Mouse (Mus musculus) G1E (cell line): ENCODE results near the gene Kif22. TPM values are rescaled to one million over a fixed set of nuclear protein-coding genes. Genes with fewer than 3 reads are reported as not detected.
A peak's percentile ranks its signal among the peaks of the same experiment; 100 is the strongest.

Source experiments
- ATAC-seq: 2 replicates; pipeline ENCODE4 v1.8.0; 2016; ENCODE audit warnings: mild to moderate bottlenecking; ENCODE audit not compliant: insufficient number of reproducible peaks, poor library complexity, low FRiP score, severe bottlenecking; ENCODE audit errors: extremely low read depth
- DNase-seq: peaks from one replicate; pipeline ENCODE4 v3.0.0; 2012; ENCODE audit warnings: low spot score
- H3K27me3 ChIP-seq: 2 replicates; pipeline ENCODE4 v1.6.1; 2012; ENCODE audit warnings: mild to moderate bottlenecking, low read length, inconsistent platforms; ENCODE audit not compliant: insufficient read depth
- H3K36me3 ChIP-seq: replicated peaks from 2 replicates; pipeline ENCODE3; 2012; ENCODE audit warnings: mild to moderate bottlenecking, inconsistent platforms
- H3K4me1 ChIP-seq: 2 replicates; pipeline ENCODE4 v1.6.1; 2012; ENCODE audit warnings: low read depth, low read length, inconsistent platforms, mixed read lengths; ENCODE audit not compliant: insufficient read depth
- H3K4me3 ChIP-seq: 2 replicates; pipeline ENCODE4 v1.5.1; 2012; ENCODE audit warnings: low read depth, mild to moderate bottlenecking, inconsistent platforms, low read length, moderate library complexity, mixed read lengths
- H3K9me3 ChIP-seq: replicated peaks from 2 replicates; pipeline ENCODE4 v1.6.1; 2012; ENCODE audit warnings: inconsistent platforms
- CTCF ChIP-seq: IDR thresholded peaks from 2 replicates; pipeline ENCODE4 v1.5.1; 2012; ENCODE audit warnings: low read depth, low read length, inconsistent platforms, mixed read lengths
- GATA1 ChIP-seq: IDR thresholded peaks from 2 replicates; pipeline ENCODE4 v1.6.1; 2012; ENCODE audit warnings: borderline replicate concordance, low read length, inconsistent platforms, mixed read lengths
- GATA2 ChIP-seq: IDR thresholded peaks from 2 replicates; pipeline ENCODE4 v1.6.1; 2012; ENCODE audit warnings: low read depth, low read length, inconsistent platforms, borderline replicate concordance
- POLR2AphosphoS5 ChIP-seq: IDR thresholded peaks from 2 replicates; pipeline ENCODE4 v1.6.1; 2012; ENCODE audit warnings: low read depth, low read length, inconsistent platforms; ENCODE audit not compliant: insufficient replicate concordance
- TAL1 ChIP-seq: conservative IDR thresholded peaks from 2 replicates; pipeline ENCODE4 v1.6.1; 2012; ENCODE audit warnings: low read depth, low read length, inconsistent platforms, mixed read lengths
- polyA plus RNA-seq: library from polyadenylated mRNA; stranded (reverse); fragments of >175 nt; gene quantifications from 2 replicates; pipeline ENCODE4 v1.2.3, GENCODE M21; 2012
- total RNA-seq, 2 experiments: library from RNA; stranded (forward) in 1 of 2; stranded (reverse) in 1 of 2; fragments of 200-1000 nt in 1 of 2; fragments of >200 nt in 1 of 2; fragmentation: Nextera tagmentation in 1 of 2; gene quantifications; 2 replicates each; pipeline ENCODE4 v1.2.3; 2014 to 2017

Gene Kif22
- total and polyA plus RNA-seq, 3 experiments = 44.2 to 88.0 (median 71.3) TPM

DNA sequence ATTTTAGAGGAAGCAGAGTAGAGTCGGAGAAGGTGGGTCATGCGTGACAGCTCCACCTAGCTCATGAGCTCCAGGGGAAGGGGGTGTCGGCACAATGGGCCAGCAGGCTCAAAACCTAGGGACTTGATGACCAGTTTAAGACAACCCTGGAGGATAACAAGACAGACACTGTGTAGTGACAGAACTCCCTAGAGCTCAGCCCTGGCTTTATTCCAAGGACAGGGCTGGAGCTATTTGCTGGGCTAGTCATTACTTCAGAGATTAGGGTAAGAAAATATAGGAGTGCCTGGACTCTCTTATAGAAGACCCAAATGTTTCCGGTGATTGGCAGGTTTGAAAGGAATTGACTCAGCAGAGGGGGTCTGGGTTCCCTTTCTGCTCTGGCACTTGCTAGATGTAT, 30.9 kb upstream of the Kif22 start:
- Histone ChIP-seq H3K9me3 (peaks cover 4% of the 10 kb centered on the region; the same call in 1 of the 2 replicates), H3K4me1 (no peaks in the 10 kb centered on the region; the same call in 1 of the 2 replicates), H3K27me3 (peaks cover 21% of the 10 kb centered on the region), H3K4me3 (no peak overlapping the region), H3K36me3 (no peaks in the 10 kb centered on the region)
- ATAC-seq (no peak), DNase-seq (no peak)
- TF ChIP-seq CTCF (no peak), POLR2AphosphoS5 (no peak), GATA2 (no peak), GATA1 (no peak), TAL1 (no peak)

DNA sequence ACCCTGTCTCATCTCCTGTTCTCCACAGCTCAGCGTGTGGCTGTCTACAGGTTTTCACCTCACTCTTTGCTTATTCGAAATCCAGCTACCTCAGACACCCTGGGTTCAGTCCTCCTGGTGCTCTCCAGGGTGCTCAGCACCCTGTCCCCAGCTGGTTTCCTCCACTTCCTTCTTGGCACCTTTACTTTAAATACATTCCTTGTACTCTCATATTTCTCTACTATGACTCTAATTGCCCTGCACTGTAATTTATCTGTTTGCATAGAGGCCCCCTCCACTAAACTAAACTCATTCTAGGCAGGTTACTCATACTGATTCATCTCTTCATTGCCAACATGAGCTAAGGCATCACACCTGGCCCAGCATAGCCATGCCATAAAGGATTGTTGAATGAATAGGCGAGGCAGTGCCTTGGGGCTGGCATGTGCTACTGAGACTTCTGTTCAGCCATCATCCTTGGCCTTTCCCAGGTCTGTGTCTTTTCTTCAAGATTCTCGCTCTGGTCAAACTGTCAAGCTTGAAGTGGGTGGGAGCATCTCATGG, 28.7 kb upstream of the Kif22 start:
- TF ChIP-seq GATA1 (no peak), POLR2AphosphoS5 (no peak), GATA2 (no peak), CTCF (no peak), TAL1 (no peak)
- peaks cover 4% of the 10 kb centered on the region; the same call in 1 of the 2 replicates for H3K9me3 ChIP-seq
- no peak overlapping the region for H3K4me3 ChIP-seq
- DNase-seq (no peak), ATAC-seq (no peak)
- H3K36me3 ChIP-seq = no peaks in the 10 kb centered on the region
- H3K4me1 ChIP-seq = no peaks in the 10 kb centered on the region
- peaks cover 24% of the 10 kb centered on the region for H3K27me3 ChIP-seq

DNA sequence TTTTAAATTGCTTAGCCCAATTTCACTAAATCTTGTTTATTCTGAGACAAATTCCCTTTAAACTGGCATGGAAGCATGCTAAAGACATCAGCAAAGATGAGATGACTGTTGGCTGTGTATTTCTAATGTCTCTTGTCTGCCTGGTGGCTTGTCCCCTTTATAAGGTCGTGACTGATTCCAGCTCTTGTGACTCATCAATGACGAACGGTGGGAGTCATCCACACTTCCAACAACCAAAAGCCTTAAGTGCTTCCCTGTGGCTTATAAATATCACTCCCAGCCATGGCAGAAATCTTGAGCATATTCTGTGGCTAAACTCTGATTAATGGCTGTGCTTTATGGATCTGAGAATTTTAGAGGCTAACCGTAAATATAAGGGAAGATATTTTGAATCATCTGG, 24.0 kb upstream of the Kif22 start:
- 0 out of 2 replicates have a peak, but pooled peaks cover 2% of the 10 kb centered on the region for H3K9me3 ChIP-seq
- ATAC-seq (no peak), DNase-seq (no peak)
- H3K4me3 ChIP-seq = no peak overlapping the region
- TF ChIP-seq TAL1 (no peak), CTCF (no peak), GATA2 (no peak), POLR2AphosphoS5 (no peak), GATA1 (no peak)
- peaks cover 4% of the 10 kb centered on the region; the same call in 1 of the 2 replicates for H3K4me1 ChIP-seq
- H3K36me3 ChIP-seq = no peaks in the 10 kb centered on the region
- peaks cover 31% of the 10 kb centered on the region for H3K27me3 ChIP-seq

DNA sequence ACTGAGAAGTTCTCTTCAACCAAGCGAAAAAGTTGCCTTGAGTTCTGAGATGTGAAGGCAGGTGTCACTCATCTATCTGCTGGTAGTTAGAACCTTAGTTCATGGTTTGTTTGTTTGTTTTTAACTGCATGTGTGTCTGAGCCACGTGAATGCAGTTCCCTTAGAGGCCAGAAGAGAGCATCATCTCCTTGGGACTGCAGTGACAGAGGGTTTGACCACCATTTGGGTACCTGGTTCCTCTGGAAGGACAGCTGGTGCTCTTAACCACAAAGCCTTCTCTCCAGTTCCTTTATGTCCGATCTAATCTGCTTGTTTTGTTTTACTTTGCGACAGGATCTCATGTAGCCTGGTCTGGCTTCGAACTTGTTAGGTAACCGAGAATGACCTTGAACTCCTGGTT, 23.3 kb upstream of the Kif22 start:
- H3K4me1 ChIP-seq = peaks cover 4% of the 10 kb centered on the region; the same call in 1 of the 2 replicates
- peaks cover 37% of the 10 kb centered on the region for H3K27me3 ChIP-seq
- TF ChIP-seq GATA2 = no peak
- 0 out of 2 replicates have a peak, but pooled peaks have one; percentile 5 for TF ChIP-seq CTCF
- ATAC-seq (no peak), DNase-seq (no peak)
- no peaks in the 10 kb centered on the region for H3K36me3 ChIP-seq
- H3K9me3 ChIP-seq = 0 out of 2 replicates have a peak, but pooled peaks cover 2% of the 10 kb centered on the region
- H3K4me3 ChIP-seq = no peak overlapping the region

DNA sequence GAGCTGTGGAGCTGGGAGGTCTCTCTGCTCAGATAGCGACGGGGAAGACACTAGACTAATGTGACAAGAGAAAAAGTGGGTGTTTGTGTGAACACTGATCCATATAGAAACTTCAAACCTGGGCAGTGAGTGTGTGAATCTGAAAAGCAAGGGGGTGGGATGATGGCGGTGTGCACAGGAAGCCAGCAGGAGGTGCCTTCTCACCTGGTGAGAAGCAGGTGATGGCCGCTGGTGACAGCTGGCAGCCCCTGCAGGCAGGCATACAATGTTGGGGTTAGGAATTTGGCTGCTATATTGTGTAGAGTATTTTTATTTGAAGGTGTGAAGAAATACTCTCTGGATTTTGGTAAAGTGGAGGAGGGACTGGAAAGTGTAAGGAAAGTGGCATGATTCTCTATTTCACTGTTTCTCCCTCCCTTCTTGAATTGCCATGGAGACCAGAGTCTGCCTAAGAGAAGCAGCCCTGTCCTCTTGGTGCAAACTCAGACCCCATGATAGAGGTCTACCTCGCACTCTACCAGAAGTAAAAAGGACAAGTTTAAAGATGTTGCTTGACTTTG, 12.8 kb upstream of the Kif22 start:
- Histone ChIP-seq H3K9me3 (no peaks in the 10 kb centered on the region), H3K4me3 (no peak overlapping the region), H3K36me3 (no peaks in the 10 kb centered on the region), H3K4me1 (peaks cover 6% of the 10 kb centered on the region; the same call in 1 of the 2 replicates), H3K27me3 (peaks cover 70% of the 10 kb centered on the region)
- DNase-seq (no peak), ATAC-seq (no peak)
- TF ChIP-seq CTCF = no peak
- no peak for TF ChIP-seq GATA1
- TF ChIP-seq GATA2 = no peak
- TF ChIP-seq TAL1 = no peak
- no peak for TF ChIP-seq POLR2AphosphoS5

DNA sequence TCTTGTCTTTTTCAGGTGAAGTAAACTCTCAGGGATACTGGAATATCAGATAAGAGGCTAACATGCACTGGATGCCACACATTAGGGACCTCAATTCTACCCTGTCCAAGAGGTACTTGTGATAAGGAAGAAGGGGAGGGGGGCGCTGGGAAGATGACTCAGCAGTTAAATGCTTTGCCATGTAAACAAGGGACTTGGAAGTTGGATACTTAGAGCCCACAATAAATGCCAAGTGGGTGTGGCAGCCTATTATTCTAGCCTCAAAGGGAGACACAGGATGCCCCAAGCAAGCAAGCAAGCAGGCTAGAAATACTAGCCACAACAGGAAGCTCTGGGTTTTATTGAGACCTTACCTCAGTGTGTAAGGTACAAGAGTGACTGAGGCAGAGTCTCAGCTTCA, 11.0 kb downstream of the Kif22 start:
- no peak for ATAC-seq
- H3K9me3 ChIP-seq = no peaks in the 10 kb centered on the region
- H3K4me3 ChIP-seq = no peak overlapping the region
- TF ChIP-seq POLR2AphosphoS5 = no peak
- TF ChIP-seq TAL1 = no peak
- TF ChIP-seq GATA1 = no peak
- no peak for TF ChIP-seq CTCF
- no peak for TF ChIP-seq GATA2
- no peak for DNase-seq
- H3K36me3 ChIP-seq = peaks cover 87% of the 10 kb centered on the region
- peaks cover 64% of the 10 kb centered on the region for H3K4me1 ChIP-seq
- no peaks in the 10 kb centered on the region for H3K27me3 ChIP-seq
